Mouse (Mus musculus) MEL (cell line): ENCODE results near the gene Foxn3. TPM values are rescaled to one million over a fixed set of nuclear protein-coding genes. Genes with fewer than 3 reads are reported as not detected.

Experiments used
- DNase-seq: peaks from one replicate; pipeline ENCODE4 v3.0.0; 2011; ENCODE audit warnings: low read depth, low spot score
- H3K27ac ChIP-seq: 2 replicates; pipeline ENCODE4 v1.5.1; 2012; ENCODE audit warnings: low read depth, mild to moderate bottlenecking, control low read depth, low read length, moderate library complexity; ENCODE audit not compliant: control insufficient read depth
- H3K27me3 ChIP-seq, 2 experiments: fragments of 150-350 bp in 1 of 2; sonication (generic) in 1 of 2; 2 replicates each; pipeline ENCODE4 v1.6.1; 2012; ENCODE audit warnings: low read length in 2 of 2, mild to moderate bottlenecking in 2 of 2, improper control_type of control experiment in 1 of 2, moderate library complexity in 1 of 2; ENCODE audit not compliant: insufficient read depth in 2 of 2, control insufficient read depth in 1 of 2
- H3K36me3 ChIP-seq, 2 experiments: 2 replicates each; pipeline ENCODE4 v1.6.1; 2012 to 2014; ENCODE audit warnings: low read length in 2 of 2, improper control_type of control experiment in 1 of 2, inconsistent platforms in 1 of 2, mild to moderate bottlenecking in 1 of 2; ENCODE audit not compliant: insufficient read depth in 2 of 2, control insufficient read depth in 1 of 2
- H3K4me1 ChIP-seq, 2 experiments: fragments of 150-350 bp in 1 of 2; sonication (generic) in 1 of 2; 2 replicates each; pipeline ENCODE4 v1.6.1; 2012; ENCODE audit warnings: low read length in 2 of 2, improper control_type of control experiment in 1 of 2, mild to moderate bottlenecking in 1 of 2; ENCODE audit not compliant: insufficient read depth in 2 of 2, control insufficient read depth in 1 of 2
- H3K4me3 ChIP-seq, 2 experiments: fragments of 150-350 bp in 1 of 2; sonication (generic) in 1 of 2; 2 replicates each; pipeline ENCODE4 v1.5.1; 2012; ENCODE audit warnings: low read depth in 2 of 2, low read length in 2 of 2, mild to moderate bottlenecking in 2 of 2, moderate library complexity in 2 of 2, control low read depth in 1 of 2, improper control_type of control experiment in 1 of 2; ENCODE audit not compliant: control insufficient read depth in 1 of 2, insufficient read depth in 1 of 2
- H3K79me2 ChIP-seq: 2 replicates; pipeline ENCODE4 v1.6.1; 2012; ENCODE audit warnings: mild to moderate bottlenecking, low read length, moderate library complexity; ENCODE audit not compliant: control insufficient read depth, poor library complexity, insufficient read depth
- H3K9ac ChIP-seq: 2 replicates; pipeline ENCODE4 v1.6.1; 2012; ENCODE audit warnings: low read depth, mild to moderate bottlenecking, control low read depth, low read length, moderate library complexity; ENCODE audit not compliant: control insufficient read depth, poor library complexity, severe bottlenecking
- H3K9me3 ChIP-seq: fragments of 150-350 bp; sonication (generic); replicated peaks from 2 replicates; pipeline ENCODE4 v1.6.1; 2012; ENCODE audit warnings: mild to moderate bottlenecking, low read length, improper control_type of control experiment, moderate library complexity; ENCODE audit not compliant: insufficient read depth
- BHLHE40 ChIP-seq: IDR thresholded peaks from 2 replicates; pipeline ENCODE4 v1.6.1; 2012; ENCODE audit warnings: low read depth, mild to moderate bottlenecking, inconsistent platforms, low read length, improper control_type of control experiment, borderline replicate concordance
- CHD2 ChIP-seq: IDR thresholded peaks from 2 replicates; pipeline ENCODE4 v1.6.1; 2011; ENCODE audit warnings: low read length, improper control_type of control experiment
- E2F4 ChIP-seq: IDR thresholded peaks from 2 replicates; pipeline ENCODE4 v1.6.1; 2011; ENCODE audit warnings: low read depth, low read length, improper control_type of control experiment, borderline replicate concordance
- ELF1 ChIP-seq: IDR thresholded peaks from 2 replicates; pipeline ENCODE4 v1.6.1; 2014; ENCODE audit warnings: low read depth, mild to moderate bottlenecking, inconsistent platforms, low read length, improper control_type of control experiment, moderate library complexity
- EP300 ChIP-seq, 2 experiments: IDR thresholded peaks; 2 replicates each; pipeline ENCODE4 v1.6.1; 2011; ENCODE audit warnings: improper control_type of control experiment in 2 of 2, low read length in 2 of 2, low read depth in 1 of 2, mild to moderate bottlenecking in 1 of 2
- ETS1 ChIP-seq: IDR thresholded peaks from 2 replicates; pipeline ENCODE4 v1.6.1; 2012; ENCODE audit warnings: low read depth, mild to moderate bottlenecking, inconsistent platforms, low read length, improper control_type of control experiment, moderate library complexity
- GABPA ChIP-seq: IDR thresholded peaks from 2 replicates; pipeline ENCODE4 v1.6.1; 2012; ENCODE audit warnings: low read depth, mild to moderate bottlenecking, inconsistent platforms, low read length, improper control_type of control experiment, moderate library complexity
- GATA1 ChIP-seq: IDR thresholded peaks from 2 replicates; pipeline ENCODE4 v1.6.1; 2011; ENCODE audit warnings: low read depth, low read length, improper control_type of control experiment
- KAT2A ChIP-seq: conservative IDR thresholded peaks from 2 replicates; pipeline ENCODE4 v1.6.1; 2012; ENCODE audit warnings: low read depth, low read length, improper control_type of control experiment, inconsistent platforms
- MAFK ChIP-seq: IDR thresholded peaks from 2 replicates; pipeline ENCODE4 v1.6.1; 2011; ENCODE audit warnings: low read depth, mild to moderate bottlenecking, low read length, improper control_type of control experiment, borderline replicate concordance
- MEF2A ChIP-seq: IDR thresholded peaks from 2 replicates; pipeline ENCODE4 v1.6.1; 2014; ENCODE audit warnings: low read depth, mild to moderate bottlenecking, inconsistent platforms, low read length, improper control_type of control experiment; ENCODE audit not compliant: poor library complexity, insufficient replicate concordance, severe bottlenecking; ENCODE audit errors: extremely low read depth
- MYB ChIP-seq: IDR thresholded peaks from 2 replicates; pipeline ENCODE4 v1.6.1; 2011; ENCODE audit warnings: mild to moderate bottlenecking, low read depth, low read length, improper control_type of control experiment
- MYC ChIP-seq: IDR thresholded peaks from 2 replicates; pipeline ENCODE4 v1.6.1; 2011; ENCODE audit warnings: low read depth, mild to moderate bottlenecking, low read length, improper control_type of control experiment, moderate library complexity
- POLR2A ChIP-seq, 2 experiments: IDR thresholded peaks; 2 replicates each; pipeline ENCODE4 v1.6.1; 2011 to 2012; ENCODE audit warnings: low read length in 2 of 2, mild to moderate bottlenecking in 2 of 2, control low read depth in 1 of 2, improper control_type of control experiment in 1 of 2, low read depth in 1 of 2, moderate library complexity in 1 of 2; ENCODE audit not compliant: control insufficient read depth in 1 of 2, insufficient read depth in 1 of 2, poor library complexity in 1 of 2
- POLR2AphosphoS5 ChIP-seq: IDR thresholded peaks from 2 replicates; pipeline ENCODE4 v1.6.1; 2012; ENCODE audit warnings: low read depth, borderline replicate concordance, mild to moderate bottlenecking, inconsistent platforms, low read length, moderate library complexity, mixed read lengths
- RCOR1 ChIP-seq: IDR thresholded peaks from 2 replicates; pipeline ENCODE4 v1.6.1; 2012; ENCODE audit warnings: low read depth, mild to moderate bottlenecking, inconsistent platforms, low read length, improper control_type of control experiment
- SIN3A ChIP-seq: IDR thresholded peaks from 2 replicates; pipeline ENCODE4 v1.6.1; 2012; ENCODE audit warnings: low read length, improper control_type of control experiment, inconsistent platforms
- SMC3 ChIP-seq: IDR thresholded peaks from 2 replicates; pipeline ENCODE4 v1.6.1; 2011; ENCODE audit warnings: low read depth, low read length, improper control_type of control experiment
- TAL1 ChIP-seq: IDR thresholded peaks from 2 replicates; pipeline ENCODE4 v1.6.1; 2012; ENCODE audit warnings: mild to moderate bottlenecking, inconsistent platforms, low read length, moderate library complexity, mixed read lengths
- TBP ChIP-seq: IDR thresholded peaks from 2 replicates; pipeline ENCODE4 v1.8.0; 2011; ENCODE audit warnings: low read depth, low read length, improper control_type of control experiment
- TCF12 ChIP-seq: IDR thresholded peaks from 2 replicates; pipeline ENCODE4 v1.6.1; 2014; ENCODE audit warnings: low read depth, mild to moderate bottlenecking, inconsistent platforms, low read length, improper control_type of control experiment, moderate library complexity
- UBTF ChIP-seq: IDR thresholded peaks from 2 replicates; pipeline ENCODE4 v1.6.1; 2012; ENCODE audit warnings: low read depth, mild to moderate bottlenecking, inconsistent platforms, low read length, improper control_type of control experiment, moderate library complexity, borderline replicate concordance; ENCODE audit not compliant: insufficient read depth
- ZKSCAN1 ChIP-seq: IDR thresholded peaks from 2 replicates; pipeline ENCODE4 v1.6.1; 2012; ENCODE audit warnings: low read depth, mild to moderate bottlenecking, inconsistent platforms, low read length, improper control_type of control experiment, moderate library complexity
- ZNF384 ChIP-seq: IDR thresholded peaks from 2 replicates; pipeline ENCODE4 v1.6.1; 2012; ENCODE audit warnings: low read depth, mild to moderate bottlenecking, inconsistent platforms, low read length, improper control_type of control experiment
- polyA plus RNA-seq, 2 experiments: library from polyadenylated mRNA; stranded (reverse) in 1 of 2; unstranded in 1 of 2; fragments of >175 nt in 1 of 2; fragments of >200 nt in 1 of 2; gene quantifications; 2 replicates each; pipeline versions ENCODE4 v1.2.1 to v1.2.4; 2012; ENCODE audit warnings: low replicate concordance in 2 of 2, low read depth in 1 of 2; ENCODE audit not compliant: insufficient read length in 2 of 2, insufficient read depth in 1 of 2, missing spikeins in 1 of 2
- total RNA-seq: library from RNA; depleted of rRNA; stranded (reverse); fragments of 300-350 nt; gene quantifications from 2 replicates; pipeline ENCODE4 v1.2.3, GENCODE M21; 2012

The Foxn3 gene
- total and polyA plus RNA-seq, 3 experiments = 15.5 to 22.8 TPM; not detected in 1

GRCm38 (mm10) chr12:99360958-99361751 is 202.2 kb downstream of the Foxn3 start:
- H3K4me3 ChIP-seq = no peak overlapping the region
- no peak overlapping the region for H3K9ac ChIP-seq
- no peaks in the 10 kb centered on the region; the same call in 1 of the 2 replicates for H3K79me2 ChIP-seq
- no peaks in the 10 kb centered on the region for H3K9me3 ChIP-seq
- TF ChIP-seq GATA1 (no peak), RCOR1 (no peak), KAT2A (no peak), UBTF (no peak), MYC (no peak), GABPA (no peak), ZKSCAN1 (no peak), SMC3 (no peak), MEF2A (no peak), MYB (no peak)
- no peak overlapping the region for H3K27ac ChIP-seq
- peak; percentile 15 for DNase-seq
- no peaks in the 10 kb centered on the region for H3K27me3 ChIP-seq
- no peaks in the 10 kb centered on the region for H3K4me1 ChIP-seq
- H3K36me3 ChIP-seq = no peaks in the 10 kb centered on the region

DNA sequence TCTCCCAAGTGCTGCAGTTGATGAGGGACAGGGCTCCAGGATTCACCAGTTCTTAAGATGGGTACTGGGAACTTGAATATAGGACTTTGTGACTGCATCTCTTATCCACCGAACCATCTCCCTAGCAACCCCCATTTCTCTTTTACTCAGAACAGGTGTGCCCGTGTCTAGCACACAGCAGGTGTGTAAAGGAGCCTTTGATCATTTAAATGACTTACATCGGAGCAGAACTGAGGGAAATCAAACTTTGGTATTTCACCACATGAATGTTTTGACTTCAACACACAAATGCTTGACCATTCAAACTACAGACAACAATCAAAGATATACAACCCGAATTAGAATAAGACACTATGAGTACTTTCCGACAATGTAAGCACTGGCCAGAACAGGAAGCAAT is 204.7 kb downstream of the Foxn3 start:
- H3K4me1 ChIP-seq = no peaks in the 10 kb centered on the region
- TF ChIP-seq ETS1 = no peak
- TF ChIP-seq MAFK = no peak
- no peak for TF ChIP-seq TBP
- no peak for TF ChIP-seq ELF1
- no peak for TF ChIP-seq E2F4
- TF ChIP-seq BHLHE40 = no peak
- TF ChIP-seq MYB = no peak
- no peak for TF ChIP-seq SIN3A
- TF ChIP-seq UBTF = no peak
- no peak for TF ChIP-seq SMC3
- TF ChIP-seq TCF12 = no peak
- TF ChIP-seq POLR2A (IDR thresholded peaks at IDR 0.05; ENCODE audit: control insufficient read depth in 1 of 2, insufficient read depth in 1 of 2, low read depth in 1 of 2, low read length in 2 of 2, poor library complexity in 1 of 2) = no peak
- no peak for TF ChIP-seq MYC
- TF ChIP-seq EP300 (IDR thresholded peaks at IDR 0.05; ENCODE audit: low read depth in 1 of 2, low read length in 2 of 2) = no peak
- no peak for TF ChIP-seq TAL1
- no peak for TF ChIP-seq POLR2AphosphoS5
- no peak for TF ChIP-seq ZKSCAN1
- no peak for TF ChIP-seq ZNF384
- TF ChIP-seq CHD2 = no peak
- TF ChIP-seq, all 39 proteins: peak for 0
- no peak overlapping the region for H3K27ac ChIP-seq
- DNase-seq = no peak
- H3K4me3 ChIP-seq = no peak overlapping the region
- H3K9me3 ChIP-seq = no peaks in the 10 kb centered on the region
- H3K27me3 ChIP-seq = no peaks in the 10 kb centered on the region
- H3K79me2 ChIP-seq = no peaks in the 10 kb centered on the region; the same call in 1 of the 2 replicates
- no peak overlapping the region for H3K9ac ChIP-seq
- H3K36me3 ChIP-seq = no peaks in the 10 kb centered on the region
